Comparison of ENCODE assay signal across 8 mouse cellular contexts in genomic region chr6:70768769-70769168, GRCm38 (mm10). TPM values are rescaled to one million over a fixed set of nuclear protein-coding genes. Genes with fewer than 3 reads are reported as not detected.
DNase-seq lines count a peak whose midpoint lies in the region; ATAC-seq and TF ChIP-seq lines count a peak whose summit lies in the region.

No protein-coding gene starts in this region.

- intact Hi-C loops in heart, postnatal 10 days (cut with DNase I), result loop anchor here (1.0 kb wide), 1 partner anchor 54 kb away; no protein-coding TSS in a partner anchor

- no peak for TF ChIP-seq POLR2A in embryonic fibroblast, embryonic 13.5 days (IDR thresholded peaks at IDR 0.05; ENCODE audit: low read depth, low read length)

- H3K4me1 ChIP-seq in embryonic fibroblast, embryonic 13.5 days (ENCODE audit: control insufficient read depth, insufficient read depth, low read length), result no peaks in the 10 kb centered on the region
- no peaks in the 10 kb centered on the region for H3K4me1 ChIP-seq in liver, postnatal 0 days (ENCODE audit: insufficient read depth)
- H3K4me1 ChIP-seq in neural tube, embryonic 15.5 days, result no peaks in the 10 kb centered on the region

- peak; percentile 81 for DNase-seq in CD4-positive, CD25-positive, alpha-beta regulatory T cell, adult 2 months (ENCODE audit: low read depth, low spot score)
- DNase-seq in adrenal gland, postnatal 4 days (ENCODE audit: low spot score in 2 of 2), result peak; percentile 10 to 27
- DNase-seq in heart, postnatal 10 days, result peak; percentile 67 to 82
- peak; percentile 83 to 86 for DNase-seq in kidney, postnatal 4 days
- peak; percentile 84 for DNase-seq in liver, postnatal 0 days
- DNase-seq in testis, postnatal 10 days (ENCODE audit: low spot score), result peak; percentile 79

- no peak overlapping the region for H3K27ac ChIP-seq in embryonic fibroblast, embryonic 13.5 days (ENCODE audit: insufficient read depth, low read length)
- H3K27ac ChIP-seq in liver, postnatal 0 days (ENCODE audit: low read depth), result no peak overlapping the region
- no peak overlapping the region for H3K27ac ChIP-seq in neural tube, embryonic 15.5 days (replicated peaks)

- no peaks in the 10 kb centered on the region for H3K9me3 ChIP-seq in liver, postnatal 0 days (ENCODE audit: low read length)
- H3K9me3 ChIP-seq in neural tube, embryonic 15.5 days (replicated peaks), result no peaks in the 10 kb centered on the region

- no peaks in the 10 kb centered on the region for H3K27me3 ChIP-seq in liver, postnatal 0 days (ENCODE audit: insufficient read depth, low read length)
- no peaks in the 10 kb centered on the region for H3K27me3 ChIP-seq in neural tube, embryonic 15.5 days (replicated peaks)

- no peak overlapping the region for H3K4me2 ChIP-seq in liver, postnatal 0 days (ENCODE audit: low read depth, low read length)
- no peak overlapping the region for H3K4me2 ChIP-seq in neural tube, embryonic 15.5 days

- peaks cover 76% of the 10 kb centered on the region for H3K36me3 ChIP-seq in liver, postnatal 0 days (replicated peaks; ENCODE audit: insufficient read depth, low read length)
- peaks cover 70% of the 10 kb centered on the region for H3K36me3 ChIP-seq in neural tube, embryonic 15.5 days

- peak; percentile 64 for ATAC-seq in liver, postnatal 0 days
- peak; percentile 79 for ATAC-seq in neural tube, embryonic 15.5 days (ENCODE audit: low FRiP score)

- no peak for TF ChIP-seq EP300 in liver, postnatal 0 days (IDR thresholded peaks at IDR 0.05; ENCODE audit: low read depth)

- no peak overlapping the region for H3K4me3 ChIP-seq in embryonic fibroblast, embryonic 13.5 days (ENCODE audit: insufficient read depth, low read length)
- H3K4me3 ChIP-seq in liver, postnatal 0 days (ENCODE audit: low read depth, low read length), result no peak overlapping the region
- H3K4me3 ChIP-seq in neural tube, embryonic 15.5 days (replicated peaks), result no peak overlapping the region

- TF ChIP-seq CTCF in embryonic fibroblast, embryonic 13.5 days (IDR thresholded peaks at IDR 0.05; ENCODE audit: borderline replicate concordance, insufficient read depth, low read length), result peak; percentile 88
- TF ChIP-seq CTCF in liver, postnatal 0 days (IDR thresholded peaks at IDR 0.05; ENCODE audit: low read depth), result peak; percentile 98

- 39% methylated on average over 6 of the region's 6 CpGs for WGBS in liver, postnatal 0 days (ENCODE audit: insufficient replicate concordance)
- 32% methylated on average over 6 of the region's 6 CpGs for WGBS in neural tube, embryonic 15.5 days

- H3K9ac ChIP-seq in liver, postnatal 0 days (replicated peaks), result no peak overlapping the region
- H3K9ac ChIP-seq in neural tube, embryonic 15.5 days (replicated peaks), result no peak overlapping the region

RNA-seq across cellular contexts. Expression of gene Rpia, which starts 23.3 kb away (rescaled TPM):
- 10 to 100 TPM; 24.7 to 26.1 TPM for total RNA-seq in adrenal gland, postnatal 4 days (2021)
- 7.8 TPM in 2 replicates for polyA plus RNA-seq in embryonic fibroblast, embryonic 13.5 days (2011; ENCODE audit: insufficient read length, low read depth, missing spikeins)
- 10 to 100 TPM in 1 of 2 experiments, 1 to 10 TPM in 1; 7.4 to 11.1 TPM for total RNA-seq in heart, postnatal 10 days (2021)
- polyA plus RNA-seq in liver, postnatal 0 days (2015; fragmentation: Nextera tagmentation; extraction: Ambion mirVana), result 1.9 and 2.2 TPM in 2 replicates
- polyA plus RNA-seq in neural tube, embryonic 15.5 days (2015; fragmentation: Nextera tagmentation; extraction: Ambion mirVana), result 3.2 and 3.4 TPM in 2 replicates

Comparison
In these comparisons a context has a peak if more than half of its experiments do, and no peak if none do; other contexts are left out.
1. DNase-seq: peak in every context shown above with its lines; median percentile 84 in kidney, postnatal 4 days; 84 in liver, postnatal 0 days; 81 in CD4-positive, CD25-positive, alpha-beta regulatory T cell, adult 2 months; 79 in testis, postnatal 10 days; 74 in heart, postnatal 10 days; 18 in adrenal gland, postnatal 4 days.